Mouse (Mus musculus) cerebellum, postnatal 4 days (tissue): ENCODE data around the gene Slc25a14.

Source experiments
- DNase-seq, 2 experiments: peaks; one replicate each; pipeline ENCODE4 v3.0.0; 2022; ENCODE audit warnings: low spot score in 2 of 2, mixed read lengths in 1 of 2

Slc25a14 gene

DNA sequence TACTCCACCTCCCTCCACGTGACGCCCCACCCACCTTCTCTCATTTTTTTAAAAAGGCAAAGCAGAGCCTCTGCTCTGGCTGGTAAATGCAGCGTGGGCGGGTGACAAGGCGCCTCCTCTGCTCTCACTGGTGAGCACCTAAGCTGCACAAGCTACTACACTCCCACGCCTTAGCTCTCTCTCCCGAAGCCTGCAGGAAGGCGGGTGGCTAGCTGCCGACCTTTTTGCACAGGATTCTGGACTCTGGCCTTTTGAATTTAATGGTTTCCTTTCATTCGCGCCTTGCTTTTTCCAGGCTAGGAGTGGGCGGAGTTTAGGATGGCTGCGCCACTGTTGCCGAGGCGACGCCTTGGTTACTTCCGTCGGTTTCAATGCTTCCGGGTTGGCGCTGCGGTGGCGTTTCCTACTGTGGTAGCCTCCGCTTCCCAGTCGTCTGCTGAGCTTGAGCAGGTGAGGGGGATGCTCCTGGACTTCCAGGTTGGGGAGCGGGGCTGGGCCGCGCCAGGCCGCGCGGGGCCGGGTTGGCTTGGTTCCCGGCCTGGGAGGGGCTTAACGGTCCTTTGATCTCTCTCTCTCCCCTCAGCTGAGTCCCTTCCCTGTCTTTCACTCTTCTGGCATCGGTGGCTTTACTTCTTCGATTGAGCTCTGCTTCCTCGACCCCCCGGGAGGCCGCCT lies at the start of gene Slc25a14:
TSS of gene Slc25a14 (plus strand) at position 35 of the 675 bp plus-strand sequence.
- peak; percentile 34 to 59 for DNase-seq

DNA sequence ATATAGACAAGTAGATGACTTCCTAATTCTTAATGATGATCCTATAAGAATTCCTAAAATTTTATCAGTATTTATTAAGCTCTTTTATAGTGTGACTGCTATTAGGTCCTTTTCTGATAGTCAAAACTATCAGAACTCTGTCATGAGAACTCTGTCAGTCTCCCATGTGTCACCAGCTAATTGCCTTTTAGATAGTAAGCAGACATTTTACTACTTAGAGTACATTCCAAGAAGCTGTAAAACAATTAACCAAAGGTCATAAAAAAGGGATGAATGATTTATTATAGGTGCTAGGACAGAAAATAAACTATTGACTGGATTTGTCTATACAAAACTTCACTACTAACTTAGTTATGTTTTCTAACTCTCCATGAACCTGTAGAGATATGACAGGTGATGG lies 39.9 kb upstream of the Slc25a14 start:
- DNase-seq = no peak

DNA sequence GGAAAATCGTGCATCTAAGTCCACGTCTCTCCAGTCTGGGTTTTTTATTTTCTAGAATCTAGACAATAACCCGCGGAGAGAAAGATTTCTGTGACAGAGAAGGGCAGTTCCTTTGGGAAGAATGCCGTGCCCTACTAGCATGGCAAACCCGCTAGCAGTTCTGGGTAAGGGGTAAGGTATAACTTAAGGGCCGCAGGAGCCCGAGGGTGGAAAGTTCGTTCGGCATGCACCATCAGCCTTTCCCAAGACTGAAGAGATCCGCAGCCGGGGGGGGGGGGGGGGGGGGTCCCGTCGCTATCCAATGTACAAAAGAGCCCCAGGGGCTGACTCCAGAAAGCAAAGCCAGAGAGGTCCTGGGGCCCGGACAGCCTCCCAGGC lies 29.5 kb upstream of the Slc25a14 start:
- no peak for DNase-seq

DNA sequence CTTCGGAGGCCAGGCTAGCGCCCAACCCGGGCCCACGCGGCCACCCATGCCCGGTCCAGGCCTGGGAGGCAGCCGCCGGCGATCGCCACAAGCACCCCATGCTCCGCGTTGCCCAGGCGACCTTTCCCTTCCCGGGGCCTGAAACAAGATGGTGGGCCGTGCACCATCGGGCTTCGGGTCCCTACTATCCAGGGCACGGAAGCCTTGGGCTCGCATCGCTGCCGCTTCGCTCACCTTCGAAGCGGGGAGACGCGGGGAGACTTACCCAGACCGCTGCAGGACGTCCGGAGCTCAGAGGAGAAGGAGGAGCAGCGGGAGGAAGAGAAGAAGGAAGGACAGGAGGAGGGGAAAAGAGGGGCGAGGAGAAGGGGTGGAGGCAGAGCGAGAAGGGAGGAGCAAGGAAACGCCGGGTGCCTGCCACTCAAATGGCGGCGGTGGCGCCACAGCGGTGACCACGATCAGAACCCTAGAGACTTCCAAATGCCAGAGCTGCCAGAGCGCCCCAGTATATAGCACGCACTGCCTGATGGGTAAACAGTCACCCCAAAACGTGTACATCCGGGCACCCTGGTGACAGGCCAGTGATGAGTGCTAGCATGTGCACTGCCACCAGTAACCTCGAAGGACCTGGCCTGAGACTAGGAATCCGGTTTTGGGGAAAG lies 29.0 kb upstream of the Slc25a14 start, which contains the start of gene Zfp280c:
TSS of gene Zfp280c (minus strand) at position 406 of the 662 bp plus-strand sequence.
- DNase-seq = peak; percentile 23 to 51

DNA sequence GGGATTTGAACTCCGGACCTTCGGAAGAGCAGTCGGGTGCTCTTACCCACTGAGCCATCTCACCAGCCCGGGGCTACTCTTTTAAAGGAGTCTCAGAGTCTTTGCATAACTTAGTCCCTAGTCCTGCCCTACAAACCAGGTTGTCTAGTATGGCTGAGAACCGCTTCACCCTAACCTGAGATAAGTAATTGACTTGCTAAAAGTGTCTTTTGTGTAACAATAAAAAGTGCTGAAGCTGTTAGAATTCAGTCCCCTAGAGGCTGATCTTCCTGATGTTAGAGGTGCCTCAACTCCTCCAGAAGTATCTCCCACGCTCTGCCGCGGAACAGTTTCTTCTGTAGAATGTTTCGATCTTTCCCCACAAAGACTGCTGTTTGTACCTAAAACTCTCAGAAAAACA lies 27.2 kb upstream of the Slc25a14 start:
- DNase-seq = no peak

DNA sequence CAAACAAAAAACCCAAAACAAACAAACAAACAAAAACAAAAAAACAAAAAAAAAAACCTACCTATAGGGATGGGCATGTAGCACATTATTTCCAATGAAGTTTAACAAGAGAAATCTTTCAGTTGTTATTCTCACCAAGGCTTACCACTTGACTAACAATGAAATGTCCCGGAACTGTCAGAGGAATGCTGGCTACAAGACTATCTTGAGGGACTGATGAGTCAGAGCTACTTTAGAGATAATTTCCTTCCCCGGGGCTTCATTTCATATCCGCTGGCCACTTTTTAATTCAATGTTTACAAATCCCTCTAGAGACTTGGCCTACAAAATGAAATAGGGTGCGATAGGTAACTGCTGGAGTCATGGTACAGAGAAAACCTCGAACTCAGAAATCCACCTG lies 26.3 kb upstream of the Slc25a14 start:
- no peak for DNase-seq

DNA sequence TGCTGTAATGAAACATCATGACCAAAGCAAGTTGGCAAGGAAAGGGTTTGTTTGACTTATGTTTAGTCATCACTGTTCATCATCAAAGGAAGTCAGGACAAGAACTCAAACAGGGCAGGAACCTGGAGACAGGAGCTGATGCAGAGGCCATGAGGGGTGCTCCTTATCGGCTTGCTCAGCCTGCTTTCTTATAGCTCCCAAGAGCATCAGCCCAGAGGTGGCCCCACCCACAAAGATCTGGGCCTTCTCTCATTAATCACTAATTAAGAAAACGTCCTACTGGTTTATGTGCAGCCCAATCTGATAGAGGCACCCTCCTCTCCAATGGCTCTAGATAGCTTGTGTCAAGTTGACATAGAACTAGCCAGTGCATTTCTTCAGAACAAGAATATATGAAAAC lies 18.3 kb upstream of the Slc25a14 start:
- no peak for DNase-seq

DNA sequence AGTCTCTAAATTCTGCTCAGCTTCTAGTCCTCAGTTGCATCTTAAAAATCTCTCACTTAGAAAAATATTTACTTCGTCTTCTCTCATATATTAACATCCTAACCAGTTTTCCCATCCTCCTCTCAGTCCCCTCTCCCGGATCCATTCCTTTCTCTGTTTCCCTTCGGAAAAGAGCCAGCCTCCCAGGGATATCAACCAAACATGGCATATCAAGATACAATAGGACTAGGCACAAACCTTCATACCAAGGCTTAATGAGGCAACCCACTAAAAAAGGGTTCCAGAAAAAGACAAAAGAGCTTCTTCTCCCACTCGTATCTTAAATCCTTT lies 199 bp upstream of the Slc25a14 start:
- no peak for DNase-seq

DNA sequence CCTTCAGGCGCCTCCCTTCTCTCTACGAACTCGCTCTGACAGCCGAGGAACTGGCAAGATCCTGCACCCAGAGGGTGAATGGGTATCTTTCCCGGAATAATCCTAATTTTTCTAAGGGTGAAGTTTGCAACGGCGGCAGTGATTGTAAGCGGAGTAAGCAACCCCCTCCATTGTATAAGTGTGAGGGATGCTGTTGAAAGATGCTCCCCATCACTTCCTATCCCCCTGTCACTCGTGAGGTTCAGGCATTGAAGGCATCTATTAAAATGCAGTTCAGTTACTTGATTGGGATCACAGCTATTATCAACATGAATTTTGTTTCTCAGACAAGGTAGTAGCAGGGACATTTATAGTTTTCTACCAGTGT lies 824 bp downstream of the Slc25a14 start:
- no peak for DNase-seq

DNA sequence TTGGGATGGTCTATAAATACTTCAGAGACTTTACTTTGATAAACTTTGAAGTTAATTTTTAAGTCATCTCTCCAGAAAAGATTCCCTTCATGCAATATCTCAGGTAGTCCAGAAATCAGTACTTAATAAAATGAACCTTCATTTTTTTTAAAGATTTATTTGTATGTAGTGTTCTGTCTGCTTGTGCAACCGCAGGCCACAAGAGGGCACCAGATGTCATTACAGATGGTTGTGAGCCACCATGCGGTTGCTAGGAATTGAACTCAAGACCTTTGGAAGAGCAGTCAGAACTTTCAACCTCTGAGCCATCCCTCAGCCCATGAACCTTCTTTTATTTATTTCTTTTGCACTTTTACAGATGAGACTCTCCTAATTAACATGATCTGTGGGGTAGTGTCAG lies 13.8 kb downstream of the Slc25a14 start:
- DNase-seq = no peak

DNA sequence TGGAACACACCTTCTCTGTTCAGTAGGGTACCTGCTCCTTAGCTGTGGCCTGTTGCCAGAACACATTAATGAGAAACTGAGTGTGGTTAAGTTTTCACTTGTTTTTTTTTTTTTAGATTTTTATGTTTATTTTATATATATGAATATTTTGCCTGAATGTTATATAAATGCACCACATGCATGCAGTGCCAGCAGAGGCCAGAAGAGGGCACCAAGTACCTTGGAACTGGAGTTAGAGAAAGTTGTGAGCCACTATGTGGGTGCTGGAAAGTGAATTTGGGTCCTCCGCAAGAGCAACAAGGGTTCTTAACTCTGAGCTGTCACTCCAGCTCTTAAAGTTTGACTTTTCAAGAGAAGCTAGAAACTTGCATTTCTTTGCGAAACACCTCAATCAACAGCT lies 20.9 kb downstream of the Slc25a14 start:
- DNase-seq = peak in 1 of 2 experiments; percentile 8

DNA sequence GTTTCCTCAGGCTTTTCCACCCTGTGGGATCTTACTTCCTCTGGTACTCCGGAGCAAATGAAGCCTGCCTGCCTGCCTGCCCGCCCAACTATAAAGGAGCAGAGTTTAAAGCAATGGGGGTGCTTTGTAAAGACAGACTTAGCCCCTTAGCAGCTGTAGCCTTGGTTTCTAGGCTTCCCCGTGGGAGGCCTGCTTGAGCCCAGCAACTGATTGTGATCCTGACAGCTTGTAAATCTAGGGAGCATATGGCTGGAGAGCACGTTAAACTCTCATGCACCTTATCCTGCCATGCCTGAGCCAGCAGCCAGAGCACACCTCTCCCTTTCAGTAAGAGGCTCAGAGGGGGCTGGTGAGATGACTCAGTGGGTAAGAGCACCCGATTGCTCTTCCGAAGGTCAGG lies 43.6 kb downstream of the Slc25a14 start:
- no peak for DNase-seq

DNA sequence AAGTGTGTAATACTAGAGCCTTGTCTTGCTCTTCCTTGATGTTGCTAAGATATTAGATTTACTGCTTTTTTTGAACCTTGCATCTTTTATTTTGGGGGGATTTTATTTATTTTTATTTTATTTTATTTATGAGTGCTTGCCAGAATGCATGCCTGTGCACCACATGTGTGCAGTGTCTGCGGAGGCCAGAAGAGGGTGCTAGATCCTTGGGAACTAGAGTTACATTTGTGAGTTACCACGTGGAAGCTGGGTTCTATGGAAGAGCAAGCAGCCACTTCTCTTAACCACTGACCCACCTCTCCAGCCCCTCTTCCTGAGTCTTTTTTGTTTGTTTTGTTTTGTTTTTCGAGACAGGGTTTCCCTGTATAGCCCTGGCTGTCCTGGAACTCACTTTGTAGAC lies 46.4 kb downstream of the Slc25a14 start:
- DNase-seq = no peak

DNA sequence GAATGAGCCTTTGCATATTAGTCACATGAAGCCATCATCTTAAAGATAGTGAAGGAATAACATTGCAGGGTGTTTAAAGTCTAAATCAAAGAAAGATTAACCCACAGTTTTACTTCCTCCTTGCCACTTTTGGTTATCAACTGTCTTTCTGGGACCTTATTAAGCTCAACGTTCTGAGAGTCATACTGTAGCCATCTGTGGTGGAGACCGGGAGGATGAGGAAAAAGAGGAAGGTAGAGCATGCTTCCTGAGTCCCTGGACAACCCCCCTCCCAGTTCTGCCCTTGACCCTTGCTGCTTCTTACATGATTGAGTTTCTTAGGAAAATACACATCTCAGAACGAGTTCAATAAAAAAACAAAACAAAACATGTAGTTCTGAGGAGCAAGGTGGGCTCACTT lies 48.5 kb downstream of the Slc25a14 start:
- no peak for DNase-seq

DNA sequence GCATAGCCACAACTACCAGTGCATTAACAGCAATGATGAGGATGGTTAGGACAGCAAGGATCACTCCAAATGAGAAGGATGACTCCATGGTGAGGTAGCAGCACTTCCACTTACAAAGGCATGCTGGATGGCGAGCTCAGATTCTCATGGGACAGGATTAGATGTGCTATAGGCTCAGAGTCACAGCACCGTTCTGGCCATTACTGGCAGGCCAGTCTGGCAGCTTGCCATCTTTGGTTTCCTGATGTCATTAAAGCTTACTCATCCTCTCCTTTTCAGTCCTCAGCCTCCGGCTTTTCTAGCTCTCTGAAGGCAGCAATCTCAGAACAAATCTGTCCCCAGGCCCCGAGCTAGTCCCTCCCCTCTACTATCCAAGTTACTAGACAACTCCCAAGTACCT lies 51.0 kb downstream of the Slc25a14 start, which contains the start of gene Gpr119:
TSS of gene Gpr119 (minus strand) at position 308 of the 400 bp plus-strand sequence.
- DNase-seq = peak in 1 of 2 experiments; percentile 6

DNA sequence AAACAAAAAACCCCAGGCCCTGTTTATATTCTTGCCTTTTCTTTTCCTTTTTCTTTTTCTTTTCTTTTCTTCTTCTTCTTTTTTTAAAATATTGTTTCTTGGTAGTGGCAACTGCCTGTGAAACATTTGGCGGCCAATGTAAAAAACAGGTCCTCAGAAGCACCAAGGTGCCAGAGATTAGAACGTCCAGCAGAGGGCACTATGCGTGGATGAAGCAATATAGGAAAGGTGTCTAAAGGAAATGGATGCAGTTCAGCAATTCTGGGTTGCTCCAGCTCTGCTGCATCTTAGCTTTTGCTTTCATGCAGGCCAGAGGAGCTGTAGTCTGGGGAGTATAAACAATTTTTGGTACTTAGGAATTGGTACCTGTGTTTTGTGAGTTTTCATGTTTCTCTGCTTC lies 60.2 kb downstream of the Slc25a14 start:
- peak in 1 of 2 experiments; percentile 32 for DNase-seq

DNA sequence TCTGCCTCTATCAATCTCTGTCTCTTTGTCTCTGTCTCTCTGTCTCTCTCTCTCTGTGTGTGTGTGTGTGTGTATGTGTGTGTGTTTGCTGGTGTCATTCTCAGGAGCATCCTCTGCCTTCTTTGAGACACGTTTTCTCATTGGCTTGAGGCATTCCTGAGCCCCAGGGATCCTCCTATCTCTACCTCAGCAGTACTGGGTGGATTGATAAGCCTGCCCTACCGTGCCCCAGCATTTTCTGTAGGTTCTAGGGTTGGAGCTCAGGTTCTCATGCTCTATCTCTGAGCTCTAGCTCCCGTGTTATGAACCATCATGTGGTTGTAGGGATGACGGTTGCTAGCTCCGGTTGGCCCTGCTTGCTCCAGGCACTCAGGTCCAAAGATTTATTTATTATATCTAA lies 60.6 kb downstream of the Slc25a14 start:
- no peak for DNase-seq

DNA sequence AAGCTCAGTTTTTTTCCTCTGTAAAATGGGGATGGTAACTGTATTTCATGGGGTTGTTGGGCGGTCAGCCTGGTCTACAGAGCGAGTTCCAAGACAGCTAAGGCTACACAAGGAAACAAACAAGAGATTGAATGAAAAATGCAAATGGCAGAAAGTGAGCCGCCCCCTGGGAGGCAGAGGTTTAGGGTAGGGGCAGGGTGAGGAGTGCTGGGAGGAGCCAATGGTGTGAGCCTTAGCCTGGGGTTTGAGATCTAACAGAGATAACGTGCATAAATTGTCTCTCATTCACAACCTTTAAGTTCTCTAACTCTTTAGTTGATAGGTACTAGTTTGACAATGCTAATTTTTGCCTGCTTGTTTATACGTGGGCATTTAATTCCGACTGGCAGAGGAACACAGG lies 71.2 kb downstream of the Slc25a14 start:
- DNase-seq = no peak

DNA sequence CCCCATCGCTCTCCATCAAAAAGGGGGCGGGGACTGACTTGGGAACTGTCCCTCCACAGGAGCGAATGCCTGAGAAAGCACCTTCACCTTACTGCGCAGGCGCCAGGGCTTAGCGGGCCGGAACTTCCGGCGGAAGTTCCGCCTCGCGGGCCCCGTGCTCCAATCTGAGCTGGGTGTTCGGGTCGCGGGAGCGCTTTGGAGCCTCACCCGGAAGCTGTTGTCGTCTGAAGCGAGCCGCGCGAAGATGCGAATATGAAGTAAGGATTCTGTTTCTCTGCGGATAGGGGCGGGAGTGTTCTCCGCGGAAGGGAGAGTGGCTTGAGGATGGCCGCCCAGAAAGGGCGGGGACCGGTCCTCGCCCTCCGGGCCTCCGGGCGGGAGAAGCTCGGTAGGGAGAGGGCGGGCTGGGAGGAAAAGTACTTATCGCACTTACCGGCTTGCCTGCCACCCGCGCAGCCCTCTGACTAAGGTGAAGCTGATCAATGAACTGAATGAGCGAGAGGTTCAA lies 71.7 kb downstream of the Slc25a14 start, which contains the start of gene Rbmx2:
TSS of gene Rbmx2 (plus strand) at position 141 of the 508 bp plus-strand sequence.
- DNase-seq = peak; percentile 65 to 89

DNA sequence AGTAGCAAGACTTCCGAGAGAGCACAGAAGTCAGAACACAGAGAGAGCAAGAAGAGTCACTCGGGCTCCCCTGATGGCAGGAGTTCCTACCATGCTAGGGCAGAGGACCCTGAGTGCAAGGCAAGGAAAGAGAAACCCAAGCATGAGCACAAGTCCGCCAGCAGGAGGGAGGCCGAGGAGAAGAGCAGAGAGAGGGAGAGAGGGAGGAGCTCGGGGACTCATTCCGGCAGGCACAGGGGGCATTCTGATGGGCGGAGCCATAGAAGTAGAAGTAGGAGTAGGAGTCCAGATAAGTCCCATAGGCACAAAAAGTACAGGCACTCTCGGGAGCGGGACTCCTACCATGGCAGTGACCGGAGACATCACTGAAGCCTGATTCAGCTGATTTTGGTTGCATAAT lies 86.5 kb downstream of the Slc25a14 start:
- DNase-seq = no peak
